8 mouse cellular contexts compared by ENCODE assay signal in genomic region chr10:42271454-42272230, GRCm38 (mm10). TPM values are rescaled to one million over a fixed set of nuclear protein-coding genes. Genes with fewer than 3 reads are reported as not detected.
DNase-seq lines count a peak whose midpoint lies in the region; ATAC-seq and TF ChIP-seq lines count a peak whose summit lies in the region.

No protein-coding gene starts in this region.

- H3K4me1 ChIP-seq in G1E (ENCODE audit: insufficient read depth, low read depth, low read length) = peaks cover 73% of the 10 kb centered on the region
- H3K4me1 ChIP-seq in limb, embryonic 12.5 days (replicated peaks) = peaks cover 50% of the 10 kb centered on the region

- peak overlapping the region; percentile 51; the same call in 1 of the 2 replicates for H3K4me3 ChIP-seq in gastrocnemius, adult 2 months
- no peak overlapping the region for H3K4me3 ChIP-seq in left cerebral cortex, adult 2 months
- peak overlapping the region; percentile 62; the same call in 1 of the 2 replicates for H3K4me3 ChIP-seq in G1E (ENCODE audit: low read depth, low read length)
- 0 out of 2 replicates have a peak overlapping the region, but pooled peaks have one; percentile 6 for H3K4me3 ChIP-seq in limb, embryonic 12.5 days (replicated peaks)

- intact Hi-C loops in gastrocnemius, adult 2 months (cut with DNase I) = loop anchor here (5.0 kb wide), 1 partner anchor 179 kb away; no protein-coding TSS in a partner anchor
- intact Hi-C loops in gastrocnemius, postnatal 14 days (cut with DNase I; ENCODE audit: low total_unique reads) = no loop called here
- intact Hi-C loops in left cerebral cortex, adult 2 months (cut with DNase I) = loop anchor here (5.0 to 10.0 kb wide), 2 partner anchors 84 to 257 kb away; partner anchors contain the start of gene Armc2
- intact Hi-C loops in left cerebral cortex, postnatal 25 days (cut with DNase I) = no loop called here

- 0 out of 2 replicates have a peak, but pooled peaks have one; percentile 11 for ATAC-seq in G1E (ENCODE audit: extremely low read depth, insufficient number of reproducible peaks, low FRiP score, poor library complexity, severe bottlenecking)
- no peak for ATAC-seq in limb, embryonic 12.5 days (ENCODE audit: insufficient number of reproducible peaks, insufficient read depth, low FRiP score, low TSS enrichment, low read depth)

- TF ChIP-seq CTCF in gastrocnemius, adult 2 months (IDR thresholded peaks at IDR 0.05) = no peak
- TF ChIP-seq CTCF in left cerebral cortex, adult 2 months (IDR thresholded peaks at IDR 0.05) = no peak
- TF ChIP-seq CTCF in G1E (IDR thresholded peaks at IDR 0.05; ENCODE audit: low read depth, low read length) = no peak

- H3K27me3 ChIP-seq in G1E (ENCODE audit: insufficient read depth, low read length) = no peaks in the 10 kb centered on the region
- H3K27me3 ChIP-seq in limb, embryonic 12.5 days = peaks cover 20% of the 10 kb centered on the region

- no peak overlapping the region for H3K9ac ChIP-seq in limb, embryonic 12.5 days (replicated peaks)

- H3K27ac ChIP-seq in gastrocnemius, adult 2 months = peak overlapping the region; percentile 77
- H3K27ac ChIP-seq in left cerebral cortex, adult 2 months = 0 out of 2 replicates have a peak overlapping the region, but pooled peaks have one; percentile 24
- no peak overlapping the region for H3K27ac ChIP-seq in limb, embryonic 12.5 days

- peaks cover 71% of the 10 kb centered on the region for H3K36me3 ChIP-seq in G1E (replicated peaks)
- H3K36me3 ChIP-seq in limb, embryonic 12.5 days = peaks cover 34% of the 10 kb centered on the region

- DNase-seq in gastrocnemius, adult 2 months = no peak
- no peak for DNase-seq in gastrocnemius, postnatal 14 days
- no peak for DNase-seq in left cerebral cortex, adult 2 months (ENCODE audit: extremely low spot score in 1 of 2, low spot score in 2 of 2)
- DNase-seq in left cerebral cortex, postnatal 25 days (ENCODE audit: low spot score in 2 of 2) = no peak
- peak; percentile 42 for DNase-seq in G1E (ENCODE audit: low spot score)
- no peak for DNase-seq in urinary bladder, adult 2 months (ENCODE audit: low spot score)
- no peak for DNase-seq in right cerebral cortex, postnatal 4 days

- WGBS in limb, embryonic 12.5 days = 49% methylated on average over 11 of the region's 11 CpGs

- H3K9me3 ChIP-seq in G1E (replicated peaks) = peaks cover 5% of the 10 kb centered on the region
- H3K9me3 ChIP-seq in limb, embryonic 12.5 days = no peaks in the 10 kb centered on the region

- no peak overlapping the region for H3K4me2 ChIP-seq in limb, embryonic 12.5 days

RNA-seq across cellular contexts. Expression of gene Foxo3, which starts 4.9 kb away (rescaled TPM):
- 10 to 100 TPM; 25.7 to 40.5 TPM for total RNA-seq in gastrocnemius, adult 2 months (2021)
- 10 to 100 TPM; 22.8 to 45.1 TPM for total RNA-seq in gastrocnemius, postnatal 14 days (2021)
- total RNA-seq in left cerebral cortex, adult 2 months (2021) = 10 to 100 TPM; 74.6 to 77.5 TPM
- 10 to 100 TPM; 65.4 to 73.7 TPM for total RNA-seq in left cerebral cortex, postnatal 25 days (2021)
- total RNA-seq in G1E (2014; fragmentation: Nextera tagmentation) (67.1 and 98.4 TPM in 2 replicates), G1E (2017) (39.3 and 45.5 TPM in 2 replicates)
- polyA plus RNA-seq in G1E (2012) = 59.2 and 67.0 TPM in 2 replicates
- 6.3 and 6.4 TPM in 2 replicates for polyA plus RNA-seq in limb, embryonic 12.5 days (2016; fragmentation: Nextera tagmentation; extraction: Ambion mirVana)
- 14.9 and 23.9 TPM in 2 replicates for polyA plus RNA-seq in urinary bladder, adult 2 months (2012; rRNA removed)

Comparison
In these comparisons a context has a peak if more than half of its experiments do, and no peak if none do; other contexts are left out.
1. intact Hi-C loops: an anchor here in gastrocnemius, adult 2 months (5.0 kb wide) and left cerebral cortex, adult 2 months (5.0 to 10.0 kb wide); none called in gastrocnemius, postnatal 14 days and left cerebral cortex, postnatal 25 days.